Mouse (Mus musculus): Measurements from ENCODE around the gene Phgr1.

The Phgr1 gene

DNA sequence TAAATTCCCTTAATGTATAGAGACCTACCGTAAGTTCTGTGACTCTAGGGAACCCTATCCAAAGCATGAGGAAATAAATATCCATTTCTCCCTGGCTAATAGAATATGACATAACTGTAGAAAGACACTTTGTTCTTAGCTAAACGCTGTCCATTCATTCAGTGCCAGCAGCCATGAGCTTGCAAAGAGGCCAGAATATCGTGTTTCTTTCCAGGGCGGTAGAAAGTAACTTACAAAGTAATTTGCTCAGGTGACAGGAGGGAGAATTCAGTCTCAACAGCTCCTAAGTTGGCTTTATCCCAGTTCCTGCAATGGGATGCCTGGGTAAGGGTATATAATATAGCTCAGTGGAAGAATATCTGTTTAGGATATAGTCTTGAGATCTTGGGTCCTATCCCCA lies 51.8 kb downstream of the Phgr1 start:
- no peak for DNase-seq (ENCODE audit: extremely low spot score)

Data from embryo, embryonic 9.5 days (tissue).